Mouse (Mus musculus) gastrocnemius, postnatal 25 days (tissue): ENCODE measurements around the gene Cd3eap. TPM values are rescaled to one million over a fixed set of nuclear protein-coding genes. Genes with fewer than 3 reads are reported as not detected.

Source experiments
- DNase-seq: peaks from one replicate; pipeline ENCODE4 v3.0.0; 2022
- total RNA-seq, 2 experiments: library from RNA; stranded (reverse); gene quantifications; 1 replicate in 1 of 2; 2 replicates in 1 of 2; pipeline ENCODE4 v1.2.3; 2021

Gene Cd3eap
- total RNA-seq, 2 experiments from 2014 or later, result 8.5 to 10.1 TPM

DNA sequence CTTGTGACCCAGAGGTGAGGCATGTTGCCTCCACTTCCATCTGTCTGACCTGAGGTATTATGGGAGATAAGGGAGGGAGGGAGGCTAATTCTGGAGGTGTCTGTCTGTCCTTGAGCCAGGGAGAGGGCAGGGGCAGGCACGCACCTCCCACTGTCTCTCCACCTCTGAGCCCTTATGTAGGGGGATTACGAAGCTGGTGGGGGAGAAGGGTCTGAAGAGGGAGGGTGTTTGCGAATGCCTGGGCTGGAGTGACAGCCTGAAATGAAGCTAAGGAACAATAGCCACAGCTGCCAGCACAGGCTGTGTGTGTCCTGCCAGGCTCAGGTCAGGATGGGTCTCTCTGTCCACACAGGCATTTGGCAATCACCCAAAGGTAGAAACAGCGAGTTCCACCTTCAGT lies 3.0 kb upstream of the Cd3eap start:
- DNase-seq, result no peak

DNA sequence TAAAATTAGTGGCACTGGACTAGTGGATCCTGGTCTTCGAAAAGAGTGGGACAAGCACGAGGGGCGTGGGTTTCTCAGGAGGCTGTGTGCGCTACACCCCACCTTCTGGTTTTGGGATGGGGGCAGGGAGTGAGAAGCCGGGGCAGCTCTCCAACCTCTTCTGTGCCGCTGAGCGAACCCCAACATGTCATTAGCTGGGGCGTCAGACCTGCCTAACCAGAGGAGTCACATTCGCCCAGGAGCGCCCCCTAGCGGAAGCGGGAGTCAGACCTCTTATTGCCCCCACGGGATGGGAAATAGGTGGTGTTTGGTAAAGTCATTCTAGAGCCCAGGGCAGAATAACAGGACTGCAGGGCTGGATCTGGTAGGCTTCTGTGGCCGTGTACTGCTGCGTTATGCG lies 2.4 kb upstream of the Cd3eap start:
- peak; percentile 63 for DNase-seq

DNA sequence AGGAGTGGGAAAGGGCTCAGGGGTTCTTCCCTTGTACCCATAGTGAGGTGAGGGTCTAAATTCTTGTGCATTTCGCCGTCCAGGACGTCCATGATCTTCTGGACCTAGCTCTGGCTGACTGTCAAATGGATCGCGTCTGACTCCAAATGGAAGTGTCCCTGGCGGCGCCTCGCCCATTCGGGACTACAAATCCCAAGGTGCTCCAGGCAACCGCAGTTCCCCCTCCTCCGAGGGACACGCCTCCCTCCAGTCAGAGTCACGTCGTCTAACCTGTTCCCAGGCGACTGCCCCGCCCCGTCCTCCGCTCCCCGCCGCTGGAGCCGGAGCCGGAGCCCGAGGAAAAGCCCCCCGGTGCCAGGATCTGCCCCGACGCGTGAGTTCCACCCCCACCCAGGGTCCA lies 1.7 kb upstream of the Cd3eap start:
- peak; percentile 91 for DNase-seq

DNA sequence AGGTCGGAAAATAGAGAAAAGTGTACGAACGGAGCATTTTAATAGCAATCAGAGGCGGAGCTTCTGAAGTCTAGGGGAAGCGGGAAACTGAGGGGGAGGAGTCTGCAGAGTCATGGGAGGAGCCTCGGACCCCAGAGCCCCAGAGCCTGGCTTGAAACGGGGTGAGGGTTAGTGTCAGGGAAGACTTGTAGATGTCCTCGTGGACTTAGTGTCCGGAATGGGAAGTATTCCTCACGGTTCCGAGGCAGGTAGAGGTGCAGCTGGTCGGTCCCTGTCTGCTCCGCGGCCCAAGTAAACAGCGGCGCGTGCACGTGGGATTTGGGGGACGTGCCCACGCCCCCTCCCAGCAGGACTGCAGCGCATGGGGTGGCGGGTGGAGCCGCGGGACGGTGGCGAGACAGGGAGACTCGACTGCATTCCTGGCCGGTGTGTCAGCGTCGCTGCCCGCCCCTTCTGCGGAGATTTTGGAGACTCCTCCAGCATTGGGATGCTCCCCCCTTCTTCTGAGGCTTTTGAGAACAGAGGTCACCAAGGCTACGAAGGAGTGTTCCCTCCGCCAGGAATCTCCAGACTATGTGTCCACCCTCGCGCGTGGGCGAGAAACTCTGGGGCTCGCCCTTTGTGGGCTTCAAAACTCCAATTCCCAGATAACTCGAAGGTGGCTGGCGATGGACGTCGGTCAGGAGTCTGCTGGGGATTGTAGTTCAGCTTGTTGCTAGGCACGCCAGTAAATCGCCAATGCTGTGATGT lies 784 bp upstream of the Cd3eap start:
- DNase-seq, result peak; percentile 72

DNA sequence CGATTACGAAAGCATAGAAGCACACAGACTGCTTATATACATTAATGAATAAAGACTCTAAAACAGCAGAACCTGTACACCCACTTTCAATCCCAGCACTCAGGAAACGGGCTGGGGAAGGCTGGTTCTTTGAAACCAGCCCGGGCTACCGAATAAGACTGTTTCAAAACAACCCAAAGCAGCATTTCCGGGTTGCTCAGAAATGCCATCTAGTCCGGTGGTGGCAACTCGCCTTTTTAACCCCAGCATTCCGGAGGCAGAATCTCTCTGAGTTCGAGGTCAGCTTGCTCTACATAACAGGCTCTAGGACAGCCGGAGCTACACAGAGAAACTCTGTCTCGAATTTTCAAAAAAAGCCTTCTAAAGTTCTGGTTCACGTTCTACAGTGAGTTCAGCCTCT lies 649 bp downstream of the Cd3eap start:
- DNase-seq, result no peak

DNA sequence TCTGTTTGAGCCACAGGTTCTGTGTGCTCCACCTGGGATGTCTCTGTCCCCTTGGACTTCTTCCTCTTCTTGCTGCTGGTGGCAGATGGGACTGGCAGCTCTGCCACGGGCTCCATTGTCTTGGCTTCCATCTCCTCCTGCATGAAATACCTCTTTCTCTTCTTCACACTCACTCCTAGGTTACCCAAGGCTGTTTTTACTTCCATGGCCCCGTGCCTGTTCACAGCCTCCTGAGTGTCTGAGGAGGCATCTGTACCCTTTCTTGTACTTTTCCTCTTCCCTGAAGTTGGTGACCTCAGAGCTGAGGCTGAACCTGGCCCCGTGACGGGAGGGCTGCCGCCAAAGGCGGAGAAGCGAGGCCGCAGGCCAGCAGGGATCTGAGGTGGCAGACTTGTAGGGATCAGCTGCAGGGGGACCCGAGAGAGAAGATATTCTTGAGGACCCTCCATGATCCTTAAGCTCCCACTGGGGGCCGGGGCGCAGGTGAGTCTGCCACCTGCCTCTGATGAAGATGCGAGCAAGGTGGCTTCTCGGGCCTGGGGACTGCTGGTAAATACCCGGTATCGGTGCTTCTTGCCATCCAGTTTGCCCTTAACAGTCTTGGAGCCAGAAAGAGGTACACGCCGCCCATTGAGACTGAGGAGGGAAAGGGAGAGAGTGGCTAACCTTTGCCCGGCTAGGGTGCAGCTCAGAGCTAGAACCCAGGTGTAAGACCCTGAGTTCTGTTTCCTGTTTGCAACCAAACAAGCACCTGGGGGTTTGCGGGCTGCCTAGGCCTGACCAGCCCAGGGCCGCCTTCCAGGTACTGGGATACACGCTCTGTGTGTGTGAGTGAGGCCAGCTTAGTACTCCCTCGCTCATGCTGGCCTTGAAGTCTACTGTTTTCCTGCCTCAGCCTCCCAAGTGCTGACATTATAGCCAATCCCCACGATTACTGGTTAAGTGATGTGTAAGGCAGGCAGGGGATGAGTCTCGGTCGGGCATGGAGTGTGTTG lies 1.6 kb downstream of the Cd3eap start:
- no peak for DNase-seq

DNA sequence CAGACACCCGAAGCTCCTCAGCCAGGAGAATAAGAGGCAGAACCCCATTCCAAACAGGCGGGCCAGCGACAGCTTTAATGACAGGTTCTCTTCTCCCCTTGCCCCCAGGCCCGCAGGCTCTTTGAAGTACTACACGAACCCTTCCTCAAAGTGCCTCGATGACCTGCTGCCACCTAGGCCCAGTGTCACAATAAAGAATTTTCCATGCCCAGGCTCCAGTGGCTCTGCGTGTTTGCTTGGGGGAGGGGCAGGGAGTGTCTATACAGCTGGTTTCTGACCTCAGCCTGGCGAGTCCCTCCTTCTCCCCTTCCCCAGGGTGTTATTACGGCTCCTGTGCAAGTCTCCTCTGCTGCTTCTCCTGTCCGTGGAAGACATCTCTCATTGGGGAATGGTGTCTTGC lies 3.0 kb downstream of the Cd3eap start:
- no peak for DNase-seq

DNA sequence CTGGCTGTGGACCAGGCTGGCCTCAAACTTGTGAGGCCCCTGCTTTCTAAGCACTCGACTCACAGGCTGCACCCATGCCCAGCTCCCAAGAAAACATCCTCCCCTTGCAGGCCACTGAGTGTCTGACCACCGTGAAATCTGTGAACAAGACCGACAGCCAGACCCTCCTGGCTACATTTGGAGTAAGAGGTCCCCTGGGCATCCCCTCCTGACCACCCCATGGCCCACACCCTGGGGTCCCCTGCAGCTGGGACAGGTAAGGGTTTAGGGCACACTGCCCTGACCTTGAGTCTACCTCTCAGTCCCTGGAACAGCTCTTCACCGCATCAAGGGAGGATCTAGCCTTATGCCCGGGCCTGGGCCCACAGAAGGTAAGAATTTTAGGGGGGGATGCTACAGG lies 4.3 kb downstream of the Cd3eap start:
- no peak for DNase-seq

DNA sequence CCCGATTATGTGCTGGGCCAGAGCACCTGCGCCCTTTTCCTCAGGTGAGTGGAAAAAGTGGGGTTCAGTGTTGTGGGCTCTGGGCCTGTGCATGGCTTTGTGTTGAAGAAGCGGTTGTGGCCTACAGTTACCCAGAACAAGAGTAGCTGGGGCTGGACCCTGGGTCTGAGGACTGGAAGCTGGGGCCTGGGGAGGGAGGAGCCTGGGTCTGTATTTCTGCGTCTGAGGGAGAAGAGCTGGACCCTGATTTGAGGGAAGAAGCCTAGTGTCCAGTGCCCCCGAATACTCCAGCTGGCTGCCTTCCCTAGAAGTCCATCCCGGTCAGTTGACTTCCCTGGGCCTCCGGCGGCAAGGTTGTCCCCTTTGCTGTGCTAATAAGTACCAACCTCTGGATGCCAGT lies 9.1 kb downstream of the Cd3eap start:
- DNase-seq, result no peak

DNA sequence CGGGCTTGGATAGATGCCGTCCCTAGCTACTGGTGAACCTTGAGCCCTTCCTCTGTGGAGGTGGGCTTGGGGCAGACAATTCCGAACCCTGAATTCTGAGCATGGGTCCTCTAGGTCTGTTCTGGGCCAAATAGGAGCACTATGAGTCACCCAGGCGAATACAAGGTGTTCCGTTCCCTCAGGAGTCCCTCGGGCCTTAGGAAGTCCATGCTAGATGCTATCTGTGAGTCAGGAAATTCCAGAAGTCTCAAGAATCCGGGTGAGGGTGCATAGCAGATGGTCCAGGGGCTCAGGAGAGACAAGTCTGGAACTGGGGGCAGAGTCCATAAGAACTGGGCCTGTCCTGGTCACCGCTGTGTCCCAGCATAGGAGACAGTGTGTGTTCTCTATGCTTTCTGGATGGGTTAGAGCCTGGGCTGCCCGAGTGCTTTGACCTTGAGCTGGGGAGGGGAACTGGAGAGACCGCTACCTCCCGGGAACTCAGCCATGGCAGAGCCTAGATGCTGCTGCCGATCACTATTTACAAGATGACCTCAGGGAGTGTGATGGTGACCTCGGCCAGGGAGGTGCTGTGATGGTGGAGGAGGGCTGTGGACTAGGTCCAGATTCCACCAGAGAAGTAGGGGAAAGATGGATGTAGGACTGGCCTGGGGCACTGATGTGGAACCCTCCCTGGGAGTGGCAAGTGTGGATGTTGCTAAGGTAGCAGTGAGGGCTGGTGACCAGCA lies 9.9 kb downstream of the Cd3eap start:
- DNase-seq, result no peak

DNA sequence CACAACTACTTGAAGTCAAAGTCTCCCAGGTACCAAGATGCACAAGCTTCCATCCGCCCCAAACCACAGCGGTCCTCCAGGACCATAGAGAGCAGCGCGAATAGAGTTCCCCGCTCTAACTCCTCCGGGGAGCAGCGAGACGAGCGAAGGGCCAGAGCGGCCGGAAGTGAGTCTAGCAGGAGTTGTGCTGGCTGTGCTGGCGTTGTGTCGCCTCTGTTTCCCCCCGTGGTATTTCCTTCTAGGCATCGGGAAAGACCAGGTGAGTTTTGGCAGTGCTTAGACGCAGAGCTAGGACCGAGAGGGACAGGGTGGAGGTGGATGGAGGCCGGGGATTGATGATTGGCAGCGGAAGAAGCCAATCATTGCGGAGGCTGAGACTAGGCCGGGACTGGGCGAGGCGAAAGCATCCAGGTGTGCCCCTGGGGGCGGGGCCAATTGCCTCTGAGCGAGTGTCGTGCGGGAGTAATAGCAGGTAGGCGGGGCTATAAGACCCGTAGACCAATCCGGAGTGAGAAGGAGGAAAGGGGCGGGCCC lies 14.3 kb downstream of the Cd3eap start:
- peak; percentile 95 for DNase-seq

DNA sequence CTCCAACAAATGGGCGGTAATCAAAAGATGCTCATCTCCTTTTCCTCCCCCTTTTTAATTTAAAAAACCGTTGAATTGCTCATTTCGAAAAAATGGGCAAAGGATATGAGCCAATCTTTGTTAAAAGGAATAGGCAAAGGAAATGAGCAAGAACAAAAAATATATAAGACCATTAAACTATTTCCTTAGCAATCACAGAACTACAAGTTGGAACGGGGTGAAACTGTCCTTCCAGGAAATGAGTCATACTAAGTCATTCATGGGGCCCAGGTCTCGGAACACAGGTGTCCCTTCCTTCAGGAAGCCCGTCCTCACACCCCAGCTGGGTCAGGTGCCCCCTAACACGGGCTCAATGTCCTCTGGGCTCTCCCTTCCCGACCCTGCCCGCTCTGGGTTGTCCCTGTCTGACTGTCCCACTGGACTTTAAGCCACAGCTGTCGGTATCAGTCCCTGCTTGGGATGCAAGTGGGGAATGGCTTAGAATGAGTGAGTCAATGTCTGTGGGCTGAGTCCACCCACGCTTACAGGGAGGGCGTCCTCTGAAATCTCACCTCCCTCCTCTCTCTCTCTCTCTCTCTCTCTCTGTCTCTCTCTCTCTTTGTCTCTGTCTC lies 14.9 kb downstream of the Cd3eap start, which contains the start of gene Ercc1:
Gene Ercc1 (plus strand): TSS at position 542 of the 611 bp plus-strand sequence.
- DNase-seq, result no peak

DNA sequence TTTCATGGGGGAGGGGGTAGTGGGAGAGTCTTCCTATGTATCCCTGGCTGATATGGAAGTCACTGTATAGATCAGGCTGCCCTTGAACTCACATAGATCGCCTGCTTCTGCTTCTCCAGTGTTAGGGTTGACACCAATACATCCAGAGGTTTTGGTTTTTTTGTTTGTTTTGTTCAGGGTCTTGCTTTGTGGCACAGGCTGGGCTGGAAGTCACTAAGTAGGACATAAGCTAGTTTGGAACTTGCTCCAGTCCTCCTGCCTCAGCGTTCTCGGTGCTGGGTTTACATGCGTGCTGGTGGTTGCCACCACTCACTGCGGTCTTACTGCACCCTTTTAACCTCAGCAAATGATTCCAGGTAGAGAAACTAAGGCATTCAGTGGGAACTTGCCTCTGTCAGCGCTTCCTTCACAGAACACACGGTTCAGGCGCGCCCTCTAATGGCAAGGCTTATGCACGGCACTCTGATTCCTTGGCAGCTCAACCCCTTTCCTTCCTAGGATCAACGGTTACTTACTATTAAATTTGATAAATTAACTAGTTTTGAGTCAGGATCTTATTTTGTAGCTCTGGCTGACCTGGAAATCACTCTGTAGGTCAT lies 16.0 kb downstream of the Cd3eap start:
- peak; percentile 57 for DNase-seq

DNA sequence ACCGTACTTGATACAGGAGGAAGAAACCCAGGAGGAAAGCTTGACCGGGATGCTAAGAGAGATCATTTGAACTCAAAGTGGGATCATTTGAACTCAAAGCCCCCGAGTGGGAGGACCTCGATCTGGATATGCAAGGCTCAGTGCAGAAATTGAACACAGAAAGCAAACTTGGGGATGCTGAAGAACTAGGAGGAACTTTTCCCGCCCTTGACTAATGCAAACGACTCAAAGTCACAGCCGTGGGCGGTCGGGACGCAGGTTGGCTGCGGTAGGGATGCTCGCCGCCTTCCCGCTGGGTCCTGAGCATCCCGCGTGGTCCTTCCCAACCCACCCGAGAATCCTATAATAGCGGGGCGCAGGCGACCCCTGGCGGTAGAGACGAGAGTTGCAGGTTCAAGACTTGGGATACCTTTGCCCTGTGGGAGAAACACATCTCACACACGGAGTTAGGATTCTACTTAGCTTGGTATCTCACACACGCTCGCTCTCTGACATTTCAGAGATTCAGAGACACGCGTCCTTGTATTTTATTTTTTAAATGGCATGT lies 16.7 kb downstream of the Cd3eap start:
- DNase-seq, result peak; percentile 71

DNA sequence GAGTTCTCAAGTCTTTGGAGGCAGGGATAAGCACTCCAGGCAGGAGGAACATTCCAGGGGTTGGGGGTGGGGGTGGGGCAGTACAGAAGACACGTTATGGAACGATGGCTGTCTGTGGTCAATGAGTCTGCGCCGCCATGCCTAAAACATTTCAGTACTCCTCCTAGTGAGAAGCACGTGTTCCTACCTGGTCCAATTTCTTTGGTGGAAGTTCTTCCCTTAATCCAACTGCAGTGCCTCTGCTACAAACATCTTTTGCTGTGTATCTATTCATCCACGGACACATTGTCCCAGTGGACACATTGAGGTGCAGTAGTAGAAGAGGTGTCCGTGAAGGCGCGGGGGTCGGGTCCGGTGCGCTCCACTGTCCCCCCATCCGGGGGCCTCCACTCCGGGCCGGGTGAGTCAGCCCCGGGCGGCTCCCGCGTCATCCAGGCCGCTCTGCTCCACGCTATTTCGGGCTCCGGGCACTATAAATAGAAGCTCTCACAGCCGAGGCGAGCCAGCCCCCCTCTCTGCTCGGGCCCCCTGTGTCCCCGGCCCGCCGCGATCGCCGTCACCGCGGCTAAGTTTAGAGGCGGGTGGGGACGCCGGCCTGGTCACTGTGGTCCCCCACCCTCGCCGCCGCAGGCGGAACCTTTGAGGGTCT lies 17.4 kb downstream of the Cd3eap start:
- peak; percentile 72 for DNase-seq

DNA sequence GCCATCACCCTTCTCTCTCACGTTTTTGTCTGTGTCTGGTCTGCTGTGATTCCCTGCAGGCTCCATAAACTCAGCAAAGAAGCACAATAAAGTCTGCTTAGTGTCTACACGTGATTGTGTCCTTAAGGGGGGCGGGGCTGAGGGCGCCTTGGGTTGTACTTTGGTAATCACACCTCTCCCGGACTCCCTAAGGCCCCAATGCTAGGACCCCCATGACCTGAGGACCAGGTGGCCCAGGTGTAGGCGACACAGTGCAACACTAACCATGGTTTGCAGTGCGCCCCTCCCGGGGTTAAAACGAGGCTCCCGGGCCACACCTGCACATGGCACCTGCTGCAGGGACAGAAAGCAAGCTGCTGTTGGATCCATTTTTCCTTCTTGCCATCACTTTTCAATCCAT lies 18.0 kb downstream of the Cd3eap start:
- no peak for DNase-seq

DNA sequence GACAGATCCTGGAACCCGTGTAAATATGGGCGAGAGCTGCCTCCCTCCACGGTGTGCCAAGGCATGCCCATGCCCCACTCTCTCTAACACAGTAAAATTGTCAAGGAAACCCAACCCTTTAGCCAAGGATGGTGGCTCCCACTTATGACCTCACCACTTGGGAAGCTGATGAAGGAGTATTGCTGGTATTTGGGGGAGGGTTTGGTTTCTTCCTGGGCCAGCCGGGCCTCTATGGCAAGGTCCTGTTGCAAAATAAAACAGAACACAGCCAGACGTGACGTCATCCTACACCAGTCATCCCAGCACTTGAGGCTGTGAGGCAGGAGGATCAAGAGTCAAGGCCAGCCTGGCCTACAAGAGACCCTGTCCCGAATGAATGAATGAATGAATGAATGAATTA lies 20.7 kb downstream of the Cd3eap start:
- DNase-seq, result no peak

DNA sequence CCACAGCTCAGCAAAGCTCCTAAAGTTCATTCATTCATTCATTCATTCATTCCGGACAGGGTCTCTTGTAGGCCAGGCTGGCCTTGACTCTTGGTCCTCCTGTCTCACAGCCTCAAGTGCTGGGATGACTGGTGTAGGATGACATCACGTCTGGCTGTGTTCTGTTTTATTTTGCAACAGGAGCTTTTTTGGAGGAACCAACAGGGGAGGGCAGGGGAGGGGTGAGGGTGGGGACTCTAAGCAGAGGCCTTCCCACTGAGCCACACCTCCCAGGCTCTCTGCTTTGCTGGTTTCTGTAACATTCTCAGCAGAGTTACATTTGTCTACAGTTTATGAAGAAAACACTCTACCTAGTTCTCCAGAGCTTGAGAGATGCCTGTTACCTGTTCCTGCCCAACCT lies 21.2 kb downstream of the Cd3eap start:
- no peak for DNase-seq

DNA sequence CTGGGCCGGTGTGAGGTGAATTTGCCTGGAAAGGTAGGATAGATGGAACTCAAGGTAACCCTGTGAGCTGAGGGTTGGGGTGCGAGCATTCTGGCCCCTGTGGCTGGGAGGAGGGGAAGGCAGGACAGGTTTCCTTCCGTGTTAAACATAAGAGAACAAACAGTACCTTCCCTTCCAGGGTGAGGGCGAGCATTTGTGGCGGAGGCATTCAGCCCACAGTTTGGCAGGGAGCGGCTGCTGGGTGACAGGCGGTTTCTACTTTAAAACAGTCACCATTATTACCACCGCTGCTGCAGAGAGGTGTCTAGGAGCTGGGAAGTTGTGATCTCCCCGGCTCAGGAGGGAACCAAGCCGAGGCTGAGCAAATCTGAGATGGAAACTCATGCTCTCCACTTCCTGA lies 22.2 kb downstream of the Cd3eap start:
- DNase-seq, result no peak

DNA sequence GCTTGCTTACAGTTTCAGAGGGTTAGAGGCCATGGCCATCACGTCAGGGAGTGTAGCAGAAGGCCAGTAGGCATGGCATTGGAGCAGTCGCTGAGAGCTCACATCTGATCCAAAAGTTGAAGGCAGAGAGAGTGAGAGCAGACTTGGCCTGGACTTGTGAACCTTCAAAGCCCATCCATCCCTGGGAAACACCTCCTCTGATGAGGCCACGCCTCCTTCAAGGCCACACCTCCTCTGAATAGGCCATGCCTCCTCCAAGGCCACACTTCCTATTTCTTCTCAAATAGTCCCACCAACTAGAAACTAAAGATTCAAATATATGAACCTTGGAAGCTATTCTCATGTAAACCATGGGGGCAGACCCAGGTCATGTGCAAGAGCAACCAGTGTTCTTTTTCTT lies 23.7 kb downstream of the Cd3eap start:
- no peak for DNase-seq
